Mouse (Mus musculus): Measurements from ENCODE around the gene Faim. TPM values are rescaled to one million over a fixed set of nuclear protein-coding genes. Genes with fewer than 3 reads are reported as not detected.
A peak's percentile ranks its signal among the peaks of the same experiment; 100 is the strongest.

The Faim gene
- total RNA-seq, 2 experiments from 2014 or later = 74.1 to 158 TPM

DNA sequence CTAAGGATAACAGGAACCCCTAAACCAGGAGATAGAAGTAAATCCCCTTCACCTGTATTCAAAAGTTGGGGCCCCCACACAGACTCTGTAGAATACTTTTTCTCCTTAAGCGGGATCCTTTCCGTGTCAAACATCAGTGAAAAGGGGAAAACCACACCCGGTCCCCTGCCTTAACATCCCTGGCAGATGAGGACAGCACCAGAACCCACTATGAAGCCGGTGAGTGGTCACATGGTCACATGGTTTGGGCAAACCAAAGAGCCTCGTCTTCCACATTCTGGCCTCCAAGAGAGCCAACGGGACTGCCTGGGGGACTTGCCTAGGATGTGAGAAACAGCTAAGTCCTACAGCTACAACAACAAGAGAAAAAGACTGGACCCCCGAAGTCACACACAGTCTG lies 12.6 kb upstream of the Faim start:
- no peak for ATAC-seq (ENCODE audit: poor library complexity, severe bottlenecking)

DNA sequence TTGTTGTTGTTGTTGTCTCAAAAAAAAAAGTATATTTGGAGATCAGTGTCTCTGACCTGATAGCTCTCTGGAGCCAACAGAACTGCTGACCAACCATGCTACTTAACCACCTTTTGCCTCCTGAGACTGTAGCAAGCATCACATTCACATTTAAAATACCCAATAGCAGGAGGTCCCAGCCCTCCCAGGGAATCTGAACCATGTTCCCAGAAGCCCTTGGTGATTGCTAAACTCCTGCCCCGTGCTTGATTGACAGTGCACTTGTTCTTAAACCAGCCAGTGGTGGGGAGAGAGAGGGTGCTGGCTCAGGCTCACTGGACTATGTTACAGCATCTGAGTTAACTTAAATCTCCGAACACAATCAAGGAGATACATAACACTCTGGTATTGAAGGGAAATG lies 11.3 kb upstream of the Faim start:
- ATAC-seq (ENCODE audit: poor library complexity, severe bottlenecking) = no peak

DNA sequence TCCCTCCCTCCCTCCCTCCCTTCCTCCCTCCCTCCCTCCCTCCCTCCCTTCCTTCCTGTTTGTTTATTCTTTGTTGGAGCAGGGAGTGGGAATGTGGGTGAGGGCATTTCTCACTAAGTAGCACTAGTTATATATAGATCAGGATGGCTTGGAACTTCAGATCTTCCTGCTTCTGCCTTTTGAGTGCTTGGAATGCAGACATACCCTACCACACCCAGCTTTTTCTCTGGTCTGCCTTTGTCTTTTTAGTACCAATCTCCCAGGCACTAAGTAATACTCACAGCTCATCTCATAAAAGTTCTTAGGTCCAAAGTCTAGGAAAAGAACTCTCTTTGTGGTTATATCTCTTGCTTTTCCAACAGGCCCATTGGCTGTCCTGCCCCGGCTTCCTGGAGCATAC lies 10.1 kb upstream of the Faim start:
- no peak for ATAC-seq (ENCODE audit: poor library complexity, severe bottlenecking)

- peak; percentile 31; the same call in 1 of the 2 replicates for ATAC-seq (ENCODE audit: poor library complexity, severe bottlenecking)
Measured at GRCm38 (mm10) chr9:98976520-98976919, 9.7 kb upstream of the Faim start.

- ATAC-seq (ENCODE audit: poor library complexity, severe bottlenecking) = peak; percentile 94
Measured at GRCm38 (mm10) chr9:98979431-98980416, 6.4 kb upstream of the Faim start.

GRCm38 (mm10) chr9:98986476-98987096 lies 413 bp downstream of the Faim start:
- ATAC-seq (ENCODE audit: poor library complexity, severe bottlenecking) = peak; percentile 17

DNA sequence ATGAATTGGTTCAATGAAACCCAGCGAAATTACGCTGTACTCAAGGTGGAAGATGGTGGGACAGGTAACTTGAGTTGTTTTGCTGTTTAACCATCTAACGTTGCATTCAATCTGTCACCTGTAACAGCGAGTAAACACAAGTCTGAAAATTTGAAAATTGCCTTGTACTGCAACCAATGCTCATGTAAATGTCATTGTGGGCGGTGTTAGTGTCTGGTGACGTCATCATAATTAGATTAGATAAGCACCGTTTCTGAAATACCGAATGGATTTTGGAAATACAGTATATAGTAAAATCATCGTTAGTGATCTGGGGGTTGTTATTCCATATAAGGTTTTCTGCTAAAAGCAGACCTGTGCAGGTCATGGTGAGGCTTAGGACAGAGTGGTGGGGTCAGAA lies 958 bp downstream of the Faim start:
- no peak for ATAC-seq (ENCODE audit: poor library complexity, severe bottlenecking)

DNA sequence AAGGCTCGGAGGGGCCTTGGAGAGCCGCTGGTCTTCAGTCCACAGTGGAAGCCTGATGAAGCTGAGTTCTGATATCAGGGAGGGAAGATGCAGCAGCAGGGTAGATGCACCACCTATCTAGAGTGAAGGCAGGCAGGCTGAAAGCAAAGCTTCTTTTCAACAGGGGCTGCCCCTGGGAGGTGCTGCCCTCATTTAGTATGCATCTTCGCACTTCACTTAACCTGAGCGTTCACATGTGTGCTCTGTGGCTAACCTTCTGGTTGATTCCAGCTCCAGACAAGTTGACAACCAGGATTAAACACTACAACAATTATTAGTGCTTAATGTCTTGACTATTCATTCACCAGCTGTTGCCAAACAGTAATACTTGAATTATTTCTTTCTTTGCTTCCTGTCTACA lies 7.9 kb downstream of the Faim start:
- no peak for ATAC-seq (ENCODE audit: poor library complexity, severe bottlenecking)

GRCm38 (mm10) chr9:98999881-99000339 lies 13.7 kb downstream of the Faim start:
- no peak for ATAC-seq (ENCODE audit: poor library complexity, severe bottlenecking)

DNA sequence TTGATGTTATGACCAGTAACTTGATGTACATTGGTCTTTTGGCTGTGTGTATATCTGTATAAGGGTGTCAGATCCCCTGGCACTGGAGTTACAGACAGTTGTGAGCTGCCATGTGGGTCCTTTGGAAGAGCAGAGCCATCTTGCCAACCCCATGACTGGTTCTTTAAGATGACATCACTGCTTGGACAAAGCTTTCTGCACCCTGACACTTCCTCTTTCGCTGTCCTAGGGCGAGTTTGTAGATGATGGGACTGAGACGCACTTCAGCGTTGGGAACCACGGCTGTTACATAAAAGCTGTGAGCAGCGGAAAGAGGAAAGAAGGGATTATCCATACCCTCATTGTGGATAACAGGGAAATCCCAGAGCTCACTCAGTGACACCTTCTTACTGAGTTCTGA lies 15.2 kb downstream of the Faim start:
- peak; percentile 80 for ATAC-seq (ENCODE audit: poor library complexity, severe bottlenecking)

GRCm38 (mm10) chr9:99009069-99009897 lies 23.1 kb downstream of the Faim start:
- ATAC-seq (ENCODE audit: poor library complexity, severe bottlenecking) = peak; percentile 42

- peak; percentile 33 for ATAC-seq (ENCODE audit: poor library complexity, severe bottlenecking)
Measured at GRCm38 (mm10) chr9:99009898-99010199, 23.7 kb downstream of the Faim start.

- no peak for ATAC-seq (ENCODE audit: poor library complexity, severe bottlenecking)
Measured at GRCm38 (mm10) chr9:99016301-99016700, 30.1 kb downstream of the Faim start.

DNA sequence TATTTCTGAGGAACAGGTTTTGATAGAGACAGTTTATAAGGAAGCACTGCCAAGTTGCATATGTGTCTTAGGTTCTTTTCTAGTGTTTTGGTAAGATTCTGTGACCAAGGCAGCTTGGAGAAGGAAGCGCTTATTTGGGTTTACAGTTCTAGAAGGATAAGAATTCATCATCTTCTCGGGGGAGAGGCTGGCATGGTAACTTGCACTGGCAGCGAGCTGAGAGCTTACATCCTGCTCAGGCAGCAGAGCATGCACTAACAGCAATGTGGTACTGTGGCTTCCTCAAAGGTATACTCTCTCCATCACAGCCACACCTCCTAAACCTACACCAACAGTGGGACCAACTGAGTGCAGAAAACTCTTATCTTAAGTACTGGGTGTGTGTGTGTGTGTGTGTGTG lies 30.6 kb downstream of the Faim start:
- no peak for ATAC-seq (ENCODE audit: poor library complexity, severe bottlenecking)

DNA sequence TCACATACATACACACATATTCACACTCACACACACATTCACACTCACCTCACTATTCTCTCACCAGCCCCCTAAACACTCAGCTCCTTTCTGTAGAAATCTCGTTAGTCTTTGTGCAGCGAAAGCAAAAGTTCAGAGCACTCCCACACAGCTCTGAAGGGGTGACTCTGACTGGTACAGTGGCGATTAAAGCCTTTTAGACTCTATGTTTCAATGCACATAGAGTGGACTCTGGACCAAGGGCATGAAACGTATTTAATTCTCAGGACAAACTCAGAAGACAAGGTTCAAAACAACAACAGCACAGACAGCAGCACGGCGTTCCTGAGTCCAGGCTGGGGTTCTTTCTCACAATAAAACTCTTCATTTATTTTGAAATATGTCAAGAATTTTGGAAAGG lies 31.5 kb downstream of the Faim start:
- no peak for ATAC-seq (ENCODE audit: poor library complexity, severe bottlenecking)

- no peak for ATAC-seq (ENCODE audit: poor library complexity, severe bottlenecking)
Measured at GRCm38 (mm10) chr9:99021166-99021565, 35.0 kb downstream of the Faim start.

DNA sequence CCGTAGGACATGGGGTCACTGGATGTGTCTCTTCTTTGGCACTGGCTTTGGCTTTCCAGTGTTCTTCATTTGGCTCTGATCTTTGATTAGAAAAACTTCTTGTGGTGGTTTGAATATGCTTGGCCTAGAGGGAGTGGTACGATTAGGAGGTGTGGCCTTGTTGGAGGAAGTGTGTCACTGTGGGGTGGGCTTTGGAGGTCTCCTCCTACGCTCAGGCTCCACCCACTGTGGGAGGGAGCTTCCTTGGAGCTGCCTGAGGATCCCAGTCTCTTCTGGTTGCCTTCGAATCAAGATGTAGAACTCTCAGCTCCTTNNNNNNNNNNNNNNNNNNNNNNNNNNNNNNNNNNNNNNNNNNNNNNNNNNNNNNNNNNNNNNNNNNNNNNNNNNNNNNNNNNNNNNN lies 35.6 kb downstream of the Faim start:
- no peak for ATAC-seq (ENCODE audit: poor library complexity, severe bottlenecking)

- ATAC-seq (ENCODE audit: poor library complexity, severe bottlenecking) = no peak
Measured at GRCm38 (mm10) chr9:99032031-99032430, 45.9 kb downstream of the Faim start.

- ATAC-seq (ENCODE audit: poor library complexity, severe bottlenecking) = no peak
Measured at GRCm38 (mm10) chr9:99034111-99034510, 47.9 kb downstream of the Faim start.

DNA sequence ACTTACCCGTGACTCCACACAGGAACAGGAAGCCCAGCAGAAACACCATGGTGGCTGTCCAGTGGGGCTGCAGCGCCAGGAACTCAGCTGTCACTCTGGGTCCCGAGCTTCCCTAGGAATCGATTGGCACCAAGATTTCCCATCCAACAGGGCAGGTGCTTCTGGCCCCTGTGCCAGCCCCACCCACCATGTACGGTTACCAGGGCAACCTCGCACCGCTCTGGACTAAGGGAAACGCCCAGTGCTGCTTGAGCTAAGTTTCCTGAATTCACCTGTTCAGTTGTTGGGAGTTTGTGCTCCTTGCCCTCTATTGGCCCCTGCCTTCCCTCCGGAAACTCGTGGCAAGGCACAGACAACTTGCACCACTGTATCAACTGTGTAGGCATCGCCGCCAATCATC lies 49.4 kb downstream of the Faim start, which contains the start of gene Gm1123:
TSS of gene Gm1123 (minus strand) at position 141 of the 400 bp plus-strand sequence.
- no peak for ATAC-seq (ENCODE audit: poor library complexity, severe bottlenecking)

DNA sequence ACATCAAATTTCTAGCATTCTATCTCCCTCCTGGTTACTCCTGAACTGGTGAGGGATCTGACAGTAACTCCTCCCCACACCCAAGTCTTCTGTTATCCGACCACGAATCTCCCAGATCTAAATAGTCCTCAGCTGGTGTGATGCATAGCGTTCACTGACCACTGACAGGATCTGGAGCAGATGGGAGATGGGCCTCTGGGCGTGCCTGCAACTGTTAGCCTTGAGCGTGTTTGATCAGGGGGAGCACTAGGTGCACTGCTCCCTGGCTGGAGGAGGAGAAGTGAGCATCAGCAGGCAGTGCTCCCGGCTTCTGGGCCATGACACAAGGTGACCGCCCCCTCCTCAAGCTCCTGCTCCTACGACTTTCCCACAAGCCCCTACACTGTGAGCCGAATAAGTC lies 55.8 kb downstream of the Faim start:
- ATAC-seq (ENCODE audit: poor library complexity, severe bottlenecking) = no peak
